Mouse (Mus musculus) cerebellum, adult 9-11 months (tissue): ENCODE results near the gene Tox3.

Experiments
- DNase-seq: peaks from one replicate; pipeline ENCODE4 v3.0.0; 2022

The Tox3 gene

GRCm38 (mm10) chr8:90232501-90232900, 115.6 kb downstream of the Tox3 start:
- DNase-seq: no peak

DNA sequence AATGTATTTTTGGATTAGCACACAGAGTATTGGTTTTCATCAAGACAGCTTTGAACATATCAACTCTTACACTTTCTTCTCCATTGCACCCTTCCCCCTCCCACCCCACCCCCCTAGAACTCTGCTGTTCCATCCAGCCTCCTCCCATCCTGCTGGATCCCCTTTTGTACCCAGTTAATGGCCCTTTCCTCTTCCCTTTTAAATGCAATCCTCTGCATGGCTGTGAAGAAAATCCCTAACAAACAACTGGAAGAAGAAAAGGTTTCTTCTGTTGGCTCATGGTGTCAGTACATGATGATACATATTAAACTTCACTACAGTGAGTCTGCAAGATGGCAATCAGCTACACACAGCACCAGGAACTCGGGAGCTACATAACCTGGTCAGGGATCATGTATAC, 124.0 kb downstream of the Tox3 start:
- no peak for DNase-seq

DNA sequence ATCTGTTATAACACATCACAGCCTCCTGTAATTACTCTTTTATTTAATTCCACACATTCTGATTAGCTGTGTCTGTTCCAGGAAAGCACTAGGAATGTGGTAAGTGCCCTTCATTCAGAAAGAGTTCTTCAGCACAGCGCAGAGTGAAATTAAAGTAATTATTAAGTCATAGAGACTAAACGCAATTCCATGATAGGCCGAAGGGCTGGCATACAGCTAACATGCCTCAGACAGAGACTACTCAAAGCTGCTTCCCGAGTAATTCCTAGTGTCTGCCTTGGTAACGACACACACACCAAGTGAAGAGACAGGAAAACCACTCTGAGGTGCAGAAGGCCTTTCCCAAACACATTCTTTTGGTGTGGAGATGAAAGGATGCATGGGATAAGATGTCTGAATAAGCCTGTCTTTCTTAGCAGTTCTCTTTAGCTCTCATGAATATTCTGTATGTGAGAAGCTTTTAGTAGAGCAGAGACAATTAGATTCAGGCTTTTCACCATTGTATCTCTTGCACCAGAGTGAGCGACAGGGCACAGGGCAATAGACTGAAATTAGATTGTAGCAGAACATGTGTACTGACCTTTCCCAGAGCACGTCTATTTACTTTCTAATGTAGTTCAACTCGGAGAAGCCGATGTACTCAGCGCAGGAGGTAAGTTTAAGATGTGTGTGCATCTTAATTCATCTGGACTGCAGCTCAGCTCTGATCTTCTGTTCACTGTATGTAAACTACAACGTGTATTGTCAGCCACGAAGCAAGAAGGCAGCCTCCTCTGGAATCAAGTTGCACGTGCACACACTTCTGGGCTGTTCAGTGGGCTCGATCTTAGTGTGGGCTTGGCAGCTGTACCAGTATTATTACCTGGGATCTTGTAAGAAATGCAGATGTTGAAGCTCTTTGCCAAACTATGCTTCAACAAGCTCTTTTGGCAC, 138.8 kb downstream of the Tox3 start:
- no peak for DNase-seq
